Mouse (Mus musculus) stomach, embryonic 14.5 days (tissue): ENCODE data around the gene Pex14. TPM values are rescaled to one million over a fixed set of nuclear protein-coding genes. Genes with fewer than 3 reads are reported as not detected.

ENCODE experiments used
- ATAC-seq: fragments of 200-750 bp; cut with Nextera tagmentation; 2 replicates; pipeline ENCODE4 v1.8.0; 2017; ENCODE audit warnings: low read depth, moderate TSS enrichment; ENCODE audit not compliant: insufficient number of reproducible peaks, insufficient read depth, low FRiP score
- H3K27ac ChIP-seq: fragments of 300-500 bp; sonication (generic); 2 replicates; pipeline ENCODE4 v1.5.1; 2014; ENCODE audit warnings: mild to moderate bottlenecking, low read length, moderate library complexity, mixed read lengths
- H3K27me3 ChIP-seq: fragments of 300-500 bp; sonication (generic); 2 replicates; pipeline ENCODE4 v1.6.1; 2014; ENCODE audit warnings: low read length, control low read depth, mixed read lengths; ENCODE audit not compliant: control insufficient read depth, insufficient read depth
- H3K36me3 ChIP-seq: fragments of 300-500 bp; sonication (generic); 2 replicates; pipeline ENCODE4 v1.6.1; 2014; ENCODE audit warnings: mild to moderate bottlenecking, control low read depth, low read length, moderate library complexity, mixed read lengths; ENCODE audit not compliant: control insufficient read depth, insufficient read depth
- H3K4me1 ChIP-seq: fragments of 300-500 bp; sonication (generic); 2 replicates; pipeline ENCODE4 v1.6.1; 2014; ENCODE audit warnings: low read length, control low read depth, mixed read lengths; ENCODE audit not compliant: control insufficient read depth, insufficient read depth
- H3K4me2 ChIP-seq: fragments of 300-500 bp; sonication (generic); replicated peaks from 2 replicates; pipeline ENCODE4 v1.6.1; 2014; ENCODE audit warnings: low read depth, low read length, control low read depth
- H3K4me3 ChIP-seq: fragments of 300-500 bp; sonication (generic); 2 replicates; pipeline ENCODE4 v1.5.1; 2014; ENCODE audit warnings: low read depth, low read length, control low read depth
- H3K9ac ChIP-seq: fragments of 300-500 bp; sonication (generic); replicated peaks from 2 replicates; pipeline ENCODE4 v1.6.1; 2014; ENCODE audit warnings: low read depth, mild to moderate bottlenecking, control low read depth, low read length, moderate library complexity, mixed read lengths
- H3K9me3 ChIP-seq: fragments of 300-500 bp; sonication (generic); 2 replicates; pipeline ENCODE4 v1.6.1; 2016; ENCODE audit warnings: low read depth, low read length, control low read depth; ENCODE audit not compliant: control insufficient read depth
- WGBS: fragments of 180-500 bp; shearing (Covaris S2); extraction: QIAGEN DNeasy Blood & Tissue Kit; methylation state at CpG from one replicate; pipeline ENCODE4 v1.1.7; 2014; 5-methylcytosine and 5-hydroxymethylcytosine counted together
- polyA plus RNA-seq: library from polyadenylated mRNA; unstranded; fragments of >200 nt; fragmentation: Nextera tagmentation; extraction: Ambion mirVana; gene quantifications from 2 replicates; pipeline ENCODE4 v1.2.1, GENCODE M21; 2014

The Pex14 gene
- polyA plus RNA-seq, 1 experiment from 2014 or later = 40.0 TPM

DNA sequence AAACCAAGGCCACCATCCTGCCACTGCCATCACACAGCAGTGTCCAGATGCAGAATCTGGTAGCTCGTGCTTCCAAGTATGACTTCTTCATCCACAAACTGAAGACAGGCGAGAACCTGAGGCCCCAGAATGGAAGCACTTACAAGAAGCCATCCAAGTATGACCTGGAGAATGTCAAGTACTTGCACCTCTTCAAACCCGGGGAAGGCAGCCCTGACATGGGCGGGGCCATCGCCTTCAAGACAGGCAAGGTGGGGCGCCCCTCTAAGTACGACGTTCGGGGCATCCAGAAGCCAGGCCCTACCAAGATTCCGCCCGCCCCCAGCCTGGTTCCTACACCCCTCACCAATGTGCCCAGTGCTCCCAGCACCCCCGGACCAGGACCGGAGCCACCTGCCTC, 166.6 kb downstream of the Pex14 start:
- 81% methylated on average over 13 of the region's 13 CpGs for WGBS
- Histone ChIP-seq H3K4me3 (no peak overlapping the region), H3K27me3 (no peaks in the 10 kb centered on the region), H3K4me1 (peaks cover 20% of the 10 kb centered on the region), H3K9ac (no peak overlapping the region), H3K4me2 (no peak overlapping the region), H3K27ac (no peak overlapping the region), H3K9me3 (no peaks in the 10 kb centered on the region), H3K36me3 (no peaks in the 10 kb centered on the region)
- ATAC-seq = no peak

DNA sequence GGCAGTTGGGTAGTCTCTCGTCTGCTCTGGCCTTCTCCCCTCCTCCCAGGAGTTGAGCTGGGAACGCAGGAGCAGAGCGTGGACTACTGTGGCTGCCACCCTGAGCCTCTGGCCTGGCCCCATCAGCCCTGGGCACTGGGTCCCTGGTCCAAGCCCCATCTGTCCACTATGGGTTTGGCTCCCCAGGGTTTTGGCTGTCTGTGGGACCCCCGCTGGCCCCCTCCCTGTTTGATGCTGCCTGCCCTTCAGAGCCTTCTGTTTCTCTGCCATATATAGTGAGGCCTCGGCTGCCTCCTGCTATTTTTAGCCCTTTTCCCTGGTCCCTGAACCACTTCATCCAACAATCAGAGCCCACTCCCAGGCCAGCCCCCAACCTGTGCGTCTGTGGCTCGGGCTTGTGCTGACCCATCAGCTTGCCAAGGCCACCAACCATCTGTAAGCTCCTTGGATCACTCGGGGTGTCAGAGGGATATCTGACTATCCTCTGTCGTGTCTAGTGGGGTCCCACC, 168.9 kb downstream of the Pex14 start:
- WGBS = 53% methylated on average over 9 of the region's 9 CpGs
- Histone ChIP-seq H3K9ac (no peak overlapping the region), H3K4me2 (no peak overlapping the region), H3K4me3 (no peak overlapping the region), H3K27ac (peak overlapping the region; percentile 34; the same call in 1 of the 2 replicates), H3K9me3 (no peaks in the 10 kb centered on the region), H3K27me3 (no peaks in the 10 kb centered on the region), H3K4me1 (peaks cover 36% of the 10 kb centered on the region), H3K36me3 (no peaks in the 10 kb centered on the region)
- ATAC-seq = no peak

DNA sequence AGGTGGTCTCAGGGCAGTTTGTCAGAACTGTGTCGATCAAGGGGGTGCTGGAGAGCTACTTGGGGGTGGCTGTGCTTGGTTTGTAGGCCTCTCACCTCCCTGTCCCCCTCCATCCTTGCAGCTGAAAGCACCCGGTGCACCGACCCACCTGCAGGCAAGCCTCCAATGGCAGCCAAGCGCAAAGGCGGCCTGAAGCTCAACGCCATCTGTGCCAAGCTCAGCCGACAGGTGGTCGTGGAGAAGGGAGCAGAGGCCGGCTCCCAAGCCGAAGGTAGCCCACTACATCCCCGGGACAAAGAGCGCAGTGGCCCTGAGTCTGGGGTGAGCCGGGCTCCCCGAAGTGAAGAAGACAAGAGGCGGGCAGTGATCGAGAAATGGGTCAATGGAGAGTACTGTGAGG, 170.8 kb downstream of the Pex14 start:
- WGBS = 92% methylated on average over 16 of the region's 16 CpGs

DNA sequence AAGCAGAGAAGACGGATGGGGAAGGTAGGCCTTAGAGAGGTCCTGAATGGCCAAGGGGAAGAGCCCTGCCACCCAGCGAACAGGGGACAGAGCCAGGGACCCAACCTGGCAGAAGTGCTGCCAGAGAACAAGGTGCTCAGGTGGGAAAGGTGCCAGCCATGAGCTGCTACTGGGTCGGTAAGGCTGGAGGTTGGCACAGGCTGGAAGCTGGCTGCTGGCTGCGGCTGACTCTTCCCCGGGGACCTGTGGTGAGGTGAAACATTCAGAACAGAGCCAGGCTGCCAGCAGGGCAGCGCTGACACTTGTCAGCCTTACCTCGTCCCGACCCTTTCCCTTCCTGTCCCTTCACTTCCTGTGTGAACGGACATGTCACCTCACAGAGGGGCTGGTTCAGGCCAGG, 171.4 kb downstream of the Pex14 start:
- H3K36me3 ChIP-seq = no peaks in the 10 kb centered on the region
- H3K9ac ChIP-seq = no peak overlapping the region
- H3K27ac ChIP-seq = no peak overlapping the region; the same call in 1 of the 2 replicates
- H3K27me3 ChIP-seq = no peaks in the 10 kb centered on the region
- no peak overlapping the region for H3K4me3 ChIP-seq
- 65% methylated on average over 9 of the region's 9 CpGs for WGBS
- no peak overlapping the region for H3K4me2 ChIP-seq
- H3K4me1 ChIP-seq = peaks cover 41% of the 10 kb centered on the region
- no peak for ATAC-seq
- no peaks in the 10 kb centered on the region for H3K9me3 ChIP-seq

More for the DNA sequence above, 170.8 kb downstream of the Pex14 start:
- Histone ChIP-seq H3K9ac (no peak overlapping the region), H3K27ac (no peak overlapping the region), H3K9me3 (no peaks in the 10 kb centered on the region), H3K36me3 (no peaks in the 10 kb centered on the region), H3K27me3 (no peaks in the 10 kb centered on the region), H3K4me2 (no peak overlapping the region), H3K4me1 (peaks cover 36% of the 10 kb centered on the region), H3K4me3 (no peak overlapping the region)
- ATAC-seq = no peak

DNA sequence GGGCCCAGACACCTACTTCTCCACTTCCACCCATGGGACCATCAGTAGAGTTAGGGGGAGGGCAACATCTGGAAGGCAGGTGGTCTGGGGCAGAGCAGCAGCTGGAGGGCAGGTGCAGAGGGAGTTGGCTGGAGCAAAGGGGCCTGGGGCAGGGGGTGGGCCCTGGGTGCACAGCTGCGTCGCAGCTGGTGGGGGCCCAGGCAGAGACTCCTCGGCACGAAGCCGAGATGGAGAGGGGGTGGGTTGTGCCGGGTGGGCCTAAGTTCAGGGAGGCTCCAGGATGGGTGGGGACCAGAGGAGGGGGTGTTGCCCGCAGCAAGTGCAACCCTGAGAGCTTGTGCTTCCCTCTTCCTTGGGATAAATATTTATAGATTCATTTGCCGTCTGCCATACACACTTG, 173.2 kb downstream of the Pex14 start:
- H3K9ac ChIP-seq = no peak overlapping the region
- H3K27ac ChIP-seq = peak overlapping the region; percentile 63
- peaks cover 55% of the 10 kb centered on the region for H3K4me1 ChIP-seq
- H3K36me3 ChIP-seq = no peaks in the 10 kb centered on the region
- no peaks in the 10 kb centered on the region for H3K9me3 ChIP-seq
- H3K4me2 ChIP-seq = 0 out of 2 replicates have a peak overlapping the region, but pooled peaks have one; percentile 7
- no peak overlapping the region for H3K4me3 ChIP-seq
- no peaks in the 10 kb centered on the region for H3K27me3 ChIP-seq
- peak; percentile 11; the same call in 1 of the 2 replicates for ATAC-seq
- 4% methylated on average over 8 of the region's 8 CpGs for WGBS

DNA sequence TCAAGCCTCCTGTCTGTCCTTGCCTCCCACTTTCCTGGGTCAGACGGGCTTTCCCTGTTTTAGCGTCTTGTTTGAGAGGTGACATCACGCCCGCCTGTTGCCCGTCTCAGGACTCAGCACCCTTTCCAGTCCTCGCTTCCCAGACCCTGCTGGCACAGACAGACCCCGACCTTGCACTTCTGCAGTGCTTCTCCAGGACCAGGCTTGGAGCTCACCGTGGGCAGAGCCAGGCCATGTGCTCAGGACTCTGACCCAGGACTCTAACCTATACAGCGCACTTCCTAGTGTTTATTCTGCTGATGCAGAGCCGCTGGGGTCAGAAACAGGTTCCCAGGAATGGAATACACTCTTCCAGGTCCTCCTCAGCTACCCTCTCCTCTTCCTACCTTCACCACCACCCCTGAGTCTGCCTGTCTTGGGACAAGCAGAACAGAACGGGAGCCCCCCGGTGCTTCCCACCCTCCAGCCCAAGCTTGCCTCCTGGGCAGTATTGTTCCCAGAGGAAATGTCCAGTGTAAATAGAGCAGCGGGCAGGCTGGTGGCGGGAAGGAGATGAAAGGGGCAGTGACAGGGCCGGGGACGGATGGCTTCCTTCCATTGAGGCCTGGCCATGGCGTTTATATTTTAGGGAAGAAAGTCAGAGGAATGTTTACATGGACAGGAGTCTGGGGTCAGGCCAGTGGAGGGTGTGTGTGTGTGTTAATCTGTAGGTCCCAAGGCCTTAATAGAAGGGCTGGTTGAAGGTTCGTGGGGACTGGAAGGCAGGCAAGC, 173.9 kb downstream of the Pex14 start:
- H3K9me3 ChIP-seq = no peaks in the 10 kb centered on the region
- 0 out of 2 replicates have a peak overlapping the region, but pooled peaks have one; percentile 7 for H3K4me2 ChIP-seq
- H3K9ac ChIP-seq = no peak overlapping the region
- peak overlapping the region; percentile 63 for H3K27ac ChIP-seq
- no peak overlapping the region for H3K4me3 ChIP-seq
- H3K27me3 ChIP-seq = no peaks in the 10 kb centered on the region
- no peak for ATAC-seq
- peaks cover 55% of the 10 kb centered on the region for H3K4me1 ChIP-seq
- no peaks in the 10 kb centered on the region for H3K36me3 ChIP-seq
- 31% methylated on average over 18 of the region's 18 CpGs for WGBS

DNA sequence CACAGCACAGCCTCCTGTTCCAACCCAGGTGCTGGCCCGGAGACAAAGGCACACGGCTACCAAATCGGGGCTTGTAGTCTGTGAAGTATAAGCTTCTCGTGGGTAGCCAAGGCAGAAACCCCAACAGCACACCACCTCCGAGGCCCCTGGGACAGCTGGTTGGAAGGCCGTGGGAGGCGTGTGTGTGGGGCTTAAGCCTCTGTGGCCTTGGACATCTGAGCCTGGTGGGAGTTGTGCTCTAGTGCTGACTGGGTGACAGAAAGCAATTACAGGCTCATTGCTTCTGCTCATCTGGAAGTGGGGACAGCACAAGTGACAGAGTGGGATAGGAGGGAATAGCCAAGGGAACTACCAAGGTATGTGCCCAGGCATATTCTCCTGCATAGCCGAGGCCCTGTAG, 175.7 kb downstream of the Pex14 start:
- H3K27ac ChIP-seq = no peak overlapping the region; the same call in 1 of the 2 replicates
- H3K4me2 ChIP-seq = no peak overlapping the region
- no peaks in the 10 kb centered on the region for H3K36me3 ChIP-seq
- no peak for ATAC-seq
- H3K9ac ChIP-seq = no peak overlapping the region
- 0 out of 2 replicates have a peak, but pooled peaks cover 2% of the 10 kb centered on the region for H3K27me3 ChIP-seq
- peaks cover 61% of the 10 kb centered on the region for H3K4me1 ChIP-seq
- no peak overlapping the region for H3K4me3 ChIP-seq
- no peaks in the 10 kb centered on the region for H3K9me3 ChIP-seq
- 58% methylated on average over 8 of the region's 8 CpGs for WGBS

DNA sequence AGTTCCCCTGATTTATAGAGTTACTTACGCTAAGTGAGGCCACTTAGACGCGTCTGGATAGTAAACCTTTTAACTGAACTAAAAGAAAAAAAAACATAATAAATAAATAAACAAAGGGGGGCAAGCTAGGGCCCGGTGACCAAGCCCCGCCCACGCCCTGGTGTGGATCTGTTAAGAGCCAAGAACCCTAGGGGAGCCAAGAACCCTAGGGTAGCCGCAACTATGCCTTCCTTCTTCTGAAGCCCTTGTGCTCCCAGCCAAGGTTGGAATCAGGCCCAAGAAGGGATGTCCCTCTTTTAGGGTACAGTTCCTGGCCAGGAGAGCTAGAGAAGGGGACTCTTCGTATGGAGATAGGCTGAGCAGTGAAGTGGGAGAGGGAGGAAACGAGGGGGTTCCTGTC, 176.3 kb downstream of the Pex14 start:
- Histone ChIP-seq H3K27me3 (0 out of 2 replicates have a peak, but pooled peaks cover 2% of the 10 kb centered on the region), H3K36me3 (no peaks in the 10 kb centered on the region), H3K9me3 (no peaks in the 10 kb centered on the region), H3K4me2 (no peak overlapping the region), H3K4me3 (no peak overlapping the region), H3K9ac (no peak overlapping the region), H3K4me1 (peaks cover 66% of the 10 kb centered on the region), H3K27ac (no peak overlapping the region)
- WGBS = 49% methylated on average over 9 of the region's 9 CpGs
- ATAC-seq = no peak
